8 mouse cellular contexts compared by ENCODE assay signal in the genomic region with DNA sequence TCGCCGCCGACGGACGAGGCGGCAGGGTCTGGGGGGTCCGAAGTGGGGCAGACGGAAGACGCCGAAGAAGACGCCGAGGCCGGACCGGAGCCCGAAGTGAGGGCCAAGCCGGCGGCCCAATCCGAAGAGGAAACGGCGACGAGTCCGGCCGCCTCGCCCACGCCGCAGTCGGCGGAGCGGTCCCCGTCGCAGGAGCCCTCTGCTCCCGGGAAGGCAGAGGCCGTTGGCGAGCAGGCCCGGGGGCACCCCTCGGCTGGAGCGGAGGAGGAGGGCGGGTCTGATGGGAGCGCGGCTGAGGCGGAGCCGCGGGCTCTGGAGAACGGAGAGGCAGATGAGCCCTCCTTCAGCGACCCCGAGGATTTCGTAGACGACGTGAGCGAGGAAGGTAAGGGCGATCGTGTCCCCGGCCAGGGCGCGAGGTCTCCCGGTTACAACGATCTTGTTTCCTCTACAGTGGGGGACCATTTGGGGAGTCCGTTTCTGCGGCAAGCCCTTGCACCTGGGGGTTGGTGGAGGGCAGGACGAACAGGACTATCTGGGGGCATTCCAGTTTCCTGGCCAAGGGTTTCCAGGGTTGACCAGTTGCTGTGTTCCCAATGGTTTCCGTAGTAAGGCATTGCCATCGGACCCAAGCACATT. TPM values are rescaled to one million over a fixed set of nuclear protein-coding genes. Genes with fewer than 3 reads are reported as not detected.
DNase-seq lines count a peak whose midpoint lies in the region; ATAC-seq lines count a peak whose summit lies in the region.

No protein-coding gene starts in this region.

- DNase-seq in heart, adult 9 months (ENCODE audit: low spot score in 2 of 2): no peak
- DNase-seq in thymus, adult 18-20 months: peak; percentile 34 to 40
- no peak for DNase-seq in thymus, postnatal 25 days
- DNase-seq in spleen, postnatal 4 days (ENCODE audit: low spot score in 2 of 2): peak; percentile 61 to 84
- DNase-seq in embryo, embryonic 9.5 days (ENCODE audit: extremely low spot score): no peak

- 0 out of 2 replicates have a peak, but pooled peaks cover 2% of the 10 kb centered on the region for H3K9me3 ChIP-seq in heart, embryonic 11.5 days (replicated peaks; ENCODE audit: control insufficient read depth, low read length)
- no peaks in the 10 kb centered on the region for H3K9me3 ChIP-seq in forebrain, embryonic 16.5 days (ENCODE audit: control insufficient read depth, low read length)
- H3K9me3 ChIP-seq in liver, embryonic 15.5 days (replicated peaks): no peaks in the 10 kb centered on the region

- peak overlapping the region; percentile 95 for H3K4me2 ChIP-seq in heart, embryonic 11.5 days
- H3K4me2 ChIP-seq in forebrain, embryonic 16.5 days (ENCODE audit: low read length): peak overlapping the region; percentile 88
- peak overlapping the region; percentile 89 for H3K4me2 ChIP-seq in liver, embryonic 15.5 days

- peak overlapping the region; percentile 95 for H3K9ac ChIP-seq in heart, embryonic 11.5 days (ENCODE audit: low read depth, low read length)
- peak overlapping the region; percentile 91 for H3K9ac ChIP-seq in forebrain, embryonic 16.5 days (replicated peaks; ENCODE audit: low read depth, low read length)
- peak overlapping the region; percentile 91 for H3K9ac ChIP-seq in liver, embryonic 15.5 days

- ATAC-seq in heart, embryonic 11.5 days (replicated peaks; ENCODE audit: insufficient number of reproducible peaks, low FRiP score, low TSS enrichment): peak; percentile 51
- ATAC-seq in forebrain, embryonic 16.5 days: peak; percentile 19; the same call in 1 of the 2 replicates
- ATAC-seq in liver, embryonic 15.5 days (ENCODE audit: insufficient read depth): peak; percentile 71

- 0 out of 2 replicates have a peak, but pooled peaks cover 5% of the 10 kb centered on the region for H3K36me3 ChIP-seq in heart, embryonic 11.5 days (ENCODE audit: control insufficient read depth, insufficient read depth, low read length)
- no peaks in the 10 kb centered on the region for H3K36me3 ChIP-seq in forebrain, embryonic 16.5 days (ENCODE audit: control insufficient read depth, insufficient read depth)
- H3K36me3 ChIP-seq in liver, embryonic 15.5 days (replicated peaks): peaks cover 32% of the 10 kb centered on the region

- H3K4me3 ChIP-seq in heart, embryonic 11.5 days (ENCODE audit: low read depth, low read length): peak overlapping the region; percentile 98
- H3K4me3 ChIP-seq in forebrain, embryonic 16.5 days (replicated peaks; ENCODE audit: low read length): peak overlapping the region; percentile 94
- H3K4me3 ChIP-seq in liver, embryonic 15.5 days (replicated peaks): peak overlapping the region; percentile 98

- H3K27ac ChIP-seq in heart, embryonic 11.5 days (ENCODE audit: low read depth, low read length): peak overlapping the region; percentile 30
- peak overlapping the region; percentile 63 for H3K27ac ChIP-seq in forebrain, embryonic 16.5 days (ENCODE audit: low read length)
- peak overlapping the region; percentile 89 for H3K27ac ChIP-seq in liver, embryonic 15.5 days (replicated peaks)

- H3K4me1 ChIP-seq in heart, embryonic 11.5 days (ENCODE audit: control insufficient read depth, insufficient read depth, low read length): peaks cover 16% of the 10 kb centered on the region
- H3K4me1 ChIP-seq in forebrain, embryonic 16.5 days (replicated peaks; ENCODE audit: control insufficient read depth, insufficient read depth, low read length): peaks cover 28% of the 10 kb centered on the region
- peaks cover 48% of the 10 kb centered on the region for H3K4me1 ChIP-seq in liver, embryonic 15.5 days (replicated peaks)

- no peaks in the 10 kb centered on the region for H3K27me3 ChIP-seq in heart, embryonic 11.5 days (ENCODE audit: control insufficient read depth, insufficient read depth, low read length)
- H3K27me3 ChIP-seq in forebrain, embryonic 16.5 days (replicated peaks; ENCODE audit: control insufficient read depth, insufficient read depth, low read length): no peaks in the 10 kb centered on the region
- no peaks in the 10 kb centered on the region for H3K27me3 ChIP-seq in liver, embryonic 15.5 days

- WGBS in heart, embryonic 11.5 days (ENCODE audit: insufficient replicate concordance): under 1% methylated on average over 62 of the region's 62 CpGs
- WGBS in forebrain, embryonic 16.5 days: under 1% methylated on average over 61 of the region's 62 CpGs
- under 1% methylated on average over 62 of the region's 62 CpGs for WGBS in liver, embryonic 15.5 days (ENCODE audit: insufficient replicate concordance)

RNA-seq across cellular contexts. Expression of a gene that starts 0.4 kb away (rescaled TPM):
- polyA plus RNA-seq in heart, embryonic 11.5 days (2014; fragmentation: Nextera tagmentation; extraction: Ambion mirVana): 114 and 122 TPM in 2 replicates
- polyA plus RNA-seq in forebrain, embryonic 16.5 days (2015; fragmentation: Nextera tagmentation; extraction: Ambion mirVana): 75.4 and 86.4 TPM in 2 replicates
- 76.2 and 93.5 TPM in 2 replicates for polyA plus RNA-seq in liver, embryonic 15.5 days (2015; fragmentation: Nextera tagmentation; extraction: Ambion mirVana)

RNA-seq across cellular contexts. Expression of a gene that starts 25.9 kb away (rescaled TPM):
- not detected in 2 replicates for polyA plus RNA-seq in heart, embryonic 11.5 days (2014; fragmentation: Nextera tagmentation; extraction: Ambion mirVana)
- polyA plus RNA-seq in forebrain, embryonic 16.5 days (2015; fragmentation: Nextera tagmentation; extraction: Ambion mirVana): not detected in 2 replicates
- not detected in 2 replicates for polyA plus RNA-seq in liver, embryonic 15.5 days (2015; fragmentation: Nextera tagmentation; extraction: Ambion mirVana)

RNA-seq across cellular contexts. Expression of a gene that starts 30.5 kb away (rescaled TPM):
- 8.8 and 9.8 TPM in 2 replicates for polyA plus RNA-seq in heart, embryonic 11.5 days (2014; fragmentation: Nextera tagmentation; extraction: Ambion mirVana)
- polyA plus RNA-seq in forebrain, embryonic 16.5 days (2015; fragmentation: Nextera tagmentation; extraction: Ambion mirVana): 18.3 and 24.1 TPM in 2 replicates
- 9.8 and 12.5 TPM in 2 replicates for polyA plus RNA-seq in liver, embryonic 15.5 days (2015; fragmentation: Nextera tagmentation; extraction: Ambion mirVana)

Comparison
In these comparisons a context has a peak if more than half of its experiments do, and no peak if none do; other contexts are left out.
1. DNase-seq: peak in thymus, adult 18-20 months (2 of 2) and spleen, postnatal 4 days (2 of 2); none in heart, adult 9 months (0 of 2), thymus, postnatal 25 days (single experiment) and embryo, embryonic 9.5 days (single experiment).
2. ATAC-seq: peak in every context shown above with its lines; median percentile 71 in liver, embryonic 15.5 days; 51 in heart, embryonic 11.5 days; 19 in forebrain, embryonic 16.5 days.
3. H3K27ac ChIP-seq: peak in every context shown above with its lines; median percentile 89 in liver, embryonic 15.5 days; 63 in forebrain, embryonic 16.5 days; 30 in heart, embryonic 11.5 days.
4. Peak in every context shown above with its lines, with median percentiles within 50 percentile points of each other: H3K4me2 ChIP-seq, H3K4me3 ChIP-seq and H3K9ac ChIP-seq.